Mouse (Mus musculus) hindbrain, embryonic 13.5 days (tissue): ENCODE data around the gene Adh6a. TPM values are rescaled to one million over a fixed set of nuclear protein-coding genes. Genes with fewer than 3 reads are reported as not detected.

ENCODE experiments used
- ATAC-seq: fragments of 200-750 bp; cut with Nextera tagmentation; 2 replicates; pipeline ENCODE4 v1.8.0; 2017; ENCODE audit warnings: moderate TSS enrichment; ENCODE audit not compliant: low FRiP score
- H3K27ac ChIP-seq: fragments of 300-500 bp; sonication (generic); 2 replicates; pipeline ENCODE4 v1.5.1; 2015; ENCODE audit warnings: inconsistent platforms, mild to moderate bottlenecking, moderate library complexity
- H3K27me3 ChIP-seq: fragments of 300-500 bp; sonication (generic); 2 replicates; pipeline ENCODE4 v1.6.1; 2015; ENCODE audit warnings: mild to moderate bottlenecking, inconsistent platforms
- H3K36me3 ChIP-seq: fragments of 300-500 bp; sonication (generic); 2 replicates; pipeline ENCODE4 v1.6.1; 2015; ENCODE audit warnings: mild to moderate bottlenecking, inconsistent platforms
- H3K4me1 ChIP-seq: fragments of 300-500 bp; sonication (generic); replicated peaks from 2 replicates; pipeline ENCODE4 v1.6.1; 2015; ENCODE audit warnings: inconsistent platforms
- H3K4me2 ChIP-seq: fragments of 300-500 bp; sonication (generic); 2 replicates; pipeline ENCODE4 v1.6.1; 2015; ENCODE audit warnings: inconsistent platforms, mild to moderate bottlenecking, moderate library complexity
- H3K4me3 ChIP-seq: fragments of 300-500 bp; sonication (generic); 2 replicates; pipeline ENCODE4 v1.5.1; 2015; ENCODE audit warnings: mild to moderate bottlenecking, inconsistent platforms
- H3K9ac ChIP-seq: fragments of 300-500 bp; sonication (generic); 2 replicates; pipeline ENCODE4 v1.6.1; 2015; ENCODE audit warnings: mild to moderate bottlenecking, inconsistent platforms
- H3K9me3 ChIP-seq: fragments of 300-500 bp; sonication (generic); 2 replicates; pipeline ENCODE4 v1.6.1; 2016; ENCODE audit warnings: inconsistent platforms
- WGBS: fragments of 180-500 bp; shearing (Covaris S2); methylation state at CpG from one replicate; pipeline ENCODE4 v1.1.7; 2015; 5-methylcytosine and 5-hydroxymethylcytosine counted together
- polyA plus RNA-seq: library from polyadenylated mRNA; unstranded; fragments of >200 nt; fragmentation: Nextera tagmentation; extraction: Ambion mirVana; gene quantifications from 2 replicates; pipeline ENCODE4 v1.2.1, GENCODE M21; 2015

Gene Adh6a
- polyA plus RNA-seq, 1 experiment from 2014 or later, result not detected

- no peaks in the 10 kb centered on the region for H3K9me3 ChIP-seq
- no peaks in the 10 kb centered on the region for H3K36me3 ChIP-seq
- no peak overlapping the region for H3K27ac ChIP-seq
- no peak overlapping the region for H3K4me2 ChIP-seq
- ATAC-seq, result no peak
- H3K9ac ChIP-seq, result no peak overlapping the region
- no peaks in the 10 kb centered on the region for H3K27me3 ChIP-seq
- WGBS, result 78% methylated on average over 2 of the region's 2 CpGs
- H3K4me3 ChIP-seq, result no peak overlapping the region
- H3K4me1 ChIP-seq, result no peaks in the 10 kb centered on the region
Measured at GRCm38 (mm10) chr3:138375148-138375547, 62.1 kb downstream of the Adh6a start.

Other genes with a start within 250 kb of the Adh6a start
- gene 1110002E22Rik, start 248.2 kb upstream of the Adh6a start, polyA plus RNA-seq, result 0.12 and 0.18 TPM in 2 replicates
- gene Gm5105, start 245.9 kb upstream of the Adh6a start, polyA plus RNA-seq, result 0.12 TPM in 1 of 2 replicates, not detected in the other
- gene Trmt10a, start 169.8 kb upstream of the Adh6a start, polyA plus RNA-seq, result 8.1 TPM in 2 replicates
- 9.4 and 10.0 TPM in 2 replicates for gene Mttp, start 168.3 kb upstream of the Adh6a start, polyA plus RNA-seq
- gene 4930579F01Rik, start 119.5 kb upstream of the Adh6a start, polyA plus RNA-seq, result 0.10 TPM in 1 of 2 replicates, not detected in the other
- gene Adh7, start 95.5 kb upstream of the Adh6a start, polyA plus RNA-seq, result 0.71 and 1.1 TPM in 2 replicates
- gene Adh1, start 52.3 kb upstream of the Adh6a start, polyA plus RNA-seq, result 0.65 and 1.4 TPM in 2 replicates
- 0.10 and 0.22 TPM in 2 replicates for gene Adh6b, start 28.5 kb downstream of the Adh6a start, polyA plus RNA-seq
- gene Adh4, start 102.2 kb downstream of the Adh6a start, polyA plus RNA-seq, result not detected in 2 replicates
- gene Adh5, start 129.8 kb downstream of the Adh6a start, polyA plus RNA-seq, result 230 TPM in 2 replicates
- gene Metap1, start 176.2 kb downstream of the Adh6a start, polyA plus RNA-seq, result 47.7 and 49.9 TPM in 2 replicates
- gene Eif4e, start 212.9 kb downstream of the Adh6a start, polyA plus RNA-seq, result 317 and 323 TPM in 2 replicates